Mouse (Mus musculus): ENCODE measurements around the gene Ablim1. TPM values are rescaled to one million over a fixed set of nuclear protein-coding genes. Genes with fewer than 3 reads are reported as not detected.

Gene Ablim1
- total and polyA plus RNA-seq, 3 experiments = 101 to 454 (median 418) TPM

- peak in 1 of 2 experiments; percentile 40 for DNase-seq
- intact Hi-C loops (cut with DNase I) = no loop called here
- peak; percentile 22 for TF ChIP-seq CTCF (IDR thresholded peaks at IDR 0.05)
- no peak for TF ChIP-seq POLR2A (IDR thresholded peaks at IDR 0.05; ENCODE audit: insufficient read depth, low read depth, low read length)
- TF ChIP-seq EP300 (IDR thresholded peaks at IDR 0.05; ENCODE audit: insufficient read depth, low read depth, low read length) = no peak
- WGBS = 25% methylated on average over 3 of the region's 3 CpGs
- Histone ChIP-seq H3K27me3 (ENCODE audit: control insufficient read depth, insufficient read depth, low read length) (no peaks in the 10 kb centered on the region), H3K4me3 (no peak overlapping the region), H3K27ac (peak overlapping the region; percentile 64), H3K79me2 (replicated peaks; ENCODE audit: control insufficient read depth, insufficient read depth, low read length) (peaks cover 3% of the 10 kb centered on the region; the same call in 1 of the 2 replicates), H3K4me1 (ENCODE audit: control insufficient read depth, insufficient read depth, low read length) (peaks cover 57% of the 10 kb centered on the region), H3K36me3 (ENCODE audit: control insufficient read depth, insufficient read depth, low read length) (peaks cover 40% of the 10 kb centered on the region), H3K9ac (ENCODE audit: low read depth, low read length) (no peak overlapping the region)
Observed at GRCm38 (mm10) chr19:57180908-57181307, 133.8 kb downstream of the Ablim1 start.

DNA sequence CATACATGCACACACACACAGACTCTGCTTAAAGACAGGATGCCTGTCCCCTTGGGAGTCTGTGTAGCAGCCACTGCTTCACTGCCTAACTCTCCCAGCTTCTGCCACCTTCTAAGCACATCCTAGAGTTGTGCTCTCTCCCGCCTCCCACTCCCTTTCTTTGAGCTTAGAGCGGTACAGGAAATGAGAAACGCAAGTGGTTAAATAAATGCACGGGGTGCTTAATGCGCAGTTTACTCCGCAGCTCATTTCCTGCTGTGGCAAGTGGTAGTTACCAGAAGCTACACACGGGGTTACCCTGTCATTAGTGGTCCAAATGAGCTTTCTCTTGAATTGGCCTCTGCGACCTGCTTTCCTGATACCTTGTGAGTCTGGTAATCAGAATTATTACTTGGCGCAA, 134.4 kb downstream of the Ablim1 start:
- Histone ChIP-seq H3K9ac (ENCODE audit: low read depth, low read length) (no peak overlapping the region), H3K4me1 (ENCODE audit: control insufficient read depth, insufficient read depth, low read length) (peaks cover 54% of the 10 kb centered on the region)
- DNase-seq = no peak

GRCm38 (mm10) chr19:57179269-57179668, 135.4 kb downstream of the Ablim1 start:
- TF ChIP-seq EP300 (IDR thresholded peaks at IDR 0.05; ENCODE audit: insufficient read depth, low read depth, low read length) = peak; percentile 51; the same call in 1 of the 2 replicates
- TF ChIP-seq POLR2A (IDR thresholded peaks at IDR 0.05; ENCODE audit: insufficient read depth, low read depth, low read length) = no peak
- peaks cover 6% of the 10 kb centered on the region for H3K79me2 ChIP-seq (replicated peaks; ENCODE audit: control insufficient read depth, insufficient read depth, low read length)
- H3K4me3 ChIP-seq = no peak overlapping the region
- H3K27ac ChIP-seq = peak overlapping the region; percentile 73
- H3K9ac ChIP-seq (ENCODE audit: low read depth, low read length) = no peak overlapping the region
- H3K27me3 ChIP-seq (ENCODE audit: control insufficient read depth, insufficient read depth, low read length) = no peaks in the 10 kb centered on the region
- no peak for DNase-seq
- peaks cover 41% of the 10 kb centered on the region for H3K36me3 ChIP-seq (ENCODE audit: control insufficient read depth, insufficient read depth, low read length)
- WGBS = 28% methylated on average over 7 of the region's 7 CpGs
- peaks cover 53% of the 10 kb centered on the region for H3K4me1 ChIP-seq (ENCODE audit: control insufficient read depth, insufficient read depth, low read length)
- intact Hi-C loops (cut with DNase I) = loop anchor here (5.0 kb wide), 1 partner anchor 33 kb away; no protein-coding TSS in a partner anchor

More for the DNA sequence above, 134.4 kb downstream of the Ablim1 start:
- TF ChIP-seq POLR2A (IDR thresholded peaks at IDR 0.05; ENCODE audit: insufficient read depth, low read depth, low read length) = no peak
- TF ChIP-seq EP300 (IDR thresholded peaks at IDR 0.05; ENCODE audit: insufficient read depth, low read depth, low read length) = no peak
- TF ChIP-seq CTCF (IDR thresholded peaks at IDR 0.05) = no peak
- H3K4me3 ChIP-seq = no peak overlapping the region
- WGBS = 46% methylated on average over 9 of the region's 9 CpGs
- intact Hi-C loops (cut with DNase I) = no loop called here
- H3K79me2 ChIP-seq (replicated peaks; ENCODE audit: control insufficient read depth, insufficient read depth, low read length) = peaks cover 6% of the 10 kb centered on the region; the same call in 1 of the 2 replicates
- peaks cover 37% of the 10 kb centered on the region for H3K36me3 ChIP-seq (ENCODE audit: control insufficient read depth, insufficient read depth, low read length)
- no peaks in the 10 kb centered on the region for H3K27me3 ChIP-seq (ENCODE audit: control insufficient read depth, insufficient read depth, low read length)
- H3K27ac ChIP-seq = peak overlapping the region; percentile 64

- Histone ChIP-seq H3K4me1 (ENCODE audit: control insufficient read depth, insufficient read depth, low read length) (peaks cover 56% of the 10 kb centered on the region), H3K79me2 (replicated peaks; ENCODE audit: control insufficient read depth, insufficient read depth, low read length) (peaks cover 8% of the 10 kb centered on the region), H3K27me3 (ENCODE audit: control insufficient read depth, insufficient read depth, low read length) (no peaks in the 10 kb centered on the region), H3K36me3 (ENCODE audit: control insufficient read depth, insufficient read depth, low read length) (peaks cover 39% of the 10 kb centered on the region), H3K9ac (ENCODE audit: low read depth, low read length) (no peak overlapping the region), H3K27ac (peak overlapping the region; percentile 49), H3K4me3 (no peak overlapping the region)
- no peak for DNase-seq
- intact Hi-C loops (cut with DNase I) = loop anchor here (5.0 kb wide), 1 partner anchor 35 kb away; no protein-coding TSS in a partner anchor
- TF ChIP-seq CTCF (IDR thresholded peaks at IDR 0.05) (no peak), EP300 (IDR thresholded peaks at IDR 0.05; ENCODE audit: insufficient read depth, low read depth, low read length) (0 out of 2 replicates have a peak, but pooled peaks have one; percentile 35)
- 53% methylated on average over 6 of the region's 6 CpGs for WGBS
Observed at GRCm38 (mm10) chr19:57177334-57177733, 137.4 kb downstream of the Ablim1 start.

DNA sequence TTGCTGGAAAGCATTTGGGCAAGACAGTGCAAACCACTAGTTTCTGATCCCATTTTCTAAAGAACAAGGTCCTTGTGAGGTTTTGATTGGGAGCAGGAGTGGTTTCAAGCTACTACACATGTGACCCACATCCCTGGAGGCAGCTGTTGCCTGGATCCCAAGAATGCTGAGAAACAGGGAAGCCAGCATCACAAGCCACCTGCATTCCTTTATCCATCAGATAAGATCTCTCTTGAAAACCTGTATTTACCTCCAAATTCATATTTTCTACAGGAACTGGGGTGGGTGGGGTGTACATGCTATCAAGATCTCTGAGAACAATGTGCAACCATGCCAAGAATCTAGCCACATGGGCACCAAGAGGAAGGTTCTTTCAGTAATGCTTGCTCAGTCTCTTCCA, 139.6 kb downstream of the Ablim1 start:
- Histone ChIP-seq H3K4me1 (ENCODE audit: control insufficient read depth, insufficient read depth, low read length) (peaks cover 44% of the 10 kb centered on the region), H3K27me3 (ENCODE audit: control insufficient read depth, insufficient read depth, low read length) (no peaks in the 10 kb centered on the region), H3K27ac (peak overlapping the region; percentile 29; the same call in 1 of the 2 replicates), H3K36me3 (ENCODE audit: control insufficient read depth, insufficient read depth, low read length) (peaks cover 51% of the 10 kb centered on the region), H3K79me2 (replicated peaks; ENCODE audit: control insufficient read depth, insufficient read depth, low read length) (peaks cover 10% of the 10 kb centered on the region), H3K4me3 (no peak overlapping the region), H3K9ac (ENCODE audit: low read depth, low read length) (no peak overlapping the region)
- DNase-seq = no peak
- TF ChIP-seq CTCF (IDR thresholded peaks at IDR 0.05) = no peak
- intact Hi-C loops (cut with DNase I) = loop anchor here (5.0 kb wide), 1 partner anchor 37 kb away; no protein-coding TSS in a partner anchor

- Histone ChIP-seq H3K27me3 (ENCODE audit: control insufficient read depth, insufficient read depth, low read length) (no peaks in the 10 kb centered on the region), H3K36me3 (ENCODE audit: control insufficient read depth, insufficient read depth, low read length) (peaks cover 51% of the 10 kb centered on the region), H3K79me2 (replicated peaks; ENCODE audit: control insufficient read depth, insufficient read depth, low read length) (peaks cover 8% of the 10 kb centered on the region), H3K9ac (ENCODE audit: low read depth, low read length) (no peak overlapping the region), H3K4me3 (no peak overlapping the region), H3K4me1 (ENCODE audit: control insufficient read depth, insufficient read depth, low read length) (peaks cover 40% of the 10 kb centered on the region), H3K27ac (peak overlapping the region; percentile 52)
- DNase-seq = no peak
- no peak for TF ChIP-seq CTCF (IDR thresholded peaks at IDR 0.05)
- no peak for TF ChIP-seq EP300 (IDR thresholded peaks at IDR 0.05; ENCODE audit: insufficient read depth, low read depth, low read length)
- TF ChIP-seq POLR2A (IDR thresholded peaks at IDR 0.05; ENCODE audit: insufficient read depth, low read depth, low read length) = no peak
- WGBS = 53% methylated on average over 5 of the region's 5 CpGs
- intact Hi-C loops (cut with DNase I) = no loop called here
Observed at GRCm38 (mm10) chr19:57174541-57174940, 140.2 kb downstream of the Ablim1 start.

Data from heart, adult 2 months (tissue).